In genomic region chr1:169495621-169496020, GRCm38 (mm10) we compare ENCODE assay signal across 8 mouse cellular contexts. TPM values are rescaled to one million over a fixed set of nuclear protein-coding genes. Genes with fewer than 3 reads are reported as not detected.
A peak's percentile ranks its signal among the peaks of the same experiment; 100 is the strongest.
DNase-seq lines count a peak whose midpoint lies in the region; ATAC-seq lines count a peak whose summit lies in the region.
"Had no signal": no experiment of that assay in that cellular context is flagged by ENCODE, and none has a peak within 500 bp of the region (broad histone marks: within the 10 kb centered on the region; RNA-seq: fewer than 3 reads in every experiment).

No protein-coding gene starts in this region.

- peak; percentile 38 for DNase-seq in neural tube, embryonic 10.5 days (ENCODE audit: extremely low spot score, low spot score)
- DNase-seq in brain, adult 2 months (ENCODE audit: low read depth, low spot score): peak; percentile 90
- peak; percentile 52 for DNase-seq in embryonic facial prominence, embryonic 10.5 days (ENCODE audit: low spot score)
- peak; percentile 56 to 66 for DNase-seq in layer of hippocampus, postnatal 36 days

- no peaks in the 10 kb centered on the region for H3K4me1 ChIP-seq in neural tube, embryonic 15.5 days
- H3K4me1 ChIP-seq in embryonic facial prominence, embryonic 10.5 days: no peaks in the 10 kb centered on the region
- no peaks in the 10 kb centered on the region for H3K4me1 ChIP-seq in midbrain, embryonic 13.5 days (replicated peaks)

- no peaks in the 10 kb centered on the region for H3K27me3 ChIP-seq in neural tube, embryonic 15.5 days (replicated peaks)
- H3K27me3 ChIP-seq in embryonic facial prominence, embryonic 10.5 days (replicated peaks; ENCODE audit: low read depth, poor library complexity, severe bottlenecking): no peaks in the 10 kb centered on the region
- no peaks in the 10 kb centered on the region for H3K27me3 ChIP-seq in midbrain, embryonic 13.5 days

- no peak overlapping the region for H3K4me3 ChIP-seq in neural tube, embryonic 15.5 days (replicated peaks)
- H3K4me3 ChIP-seq in embryonic facial prominence, embryonic 10.5 days: no peak overlapping the region
- H3K4me3 ChIP-seq in midbrain, embryonic 13.5 days (replicated peaks): no peak overlapping the region

- H3K27ac ChIP-seq in neural tube, embryonic 15.5 days (replicated peaks): no peak overlapping the region
- no peak overlapping the region for H3K27ac ChIP-seq in embryonic facial prominence, embryonic 10.5 days (replicated peaks)
- H3K27ac ChIP-seq in midbrain, embryonic 13.5 days: no peak overlapping the region
- H3K27ac ChIP-seq: macrophage had no signal

- WGBS in neural tube, embryonic 15.5 days: 66% methylated on average over 8 of the region's 8 CpGs
- WGBS in embryonic facial prominence, embryonic 10.5 days: 81% methylated on average over 8 of the region's 8 CpGs
- WGBS in midbrain, embryonic 13.5 days: 74% methylated on average over 8 of the region's 8 CpGs

- H3K4me2 ChIP-seq in neural tube, embryonic 15.5 days: no peak overlapping the region
- H3K4me2 ChIP-seq in midbrain, embryonic 13.5 days (replicated peaks): no peak overlapping the region

- H3K36me3 ChIP-seq in neural tube, embryonic 15.5 days: no peaks in the 10 kb centered on the region
- peaks cover 52% of the 10 kb centered on the region for H3K36me3 ChIP-seq in embryonic facial prominence, embryonic 10.5 days (replicated peaks)
- peaks cover 9% of the 10 kb centered on the region for H3K36me3 ChIP-seq in midbrain, embryonic 13.5 days

- H3K9me3 ChIP-seq in neural tube, embryonic 15.5 days (replicated peaks): no peaks in the 10 kb centered on the region
- no peaks in the 10 kb centered on the region for H3K9me3 ChIP-seq in embryonic facial prominence, embryonic 10.5 days
- no peaks in the 10 kb centered on the region for H3K9me3 ChIP-seq in midbrain, embryonic 13.5 days

- H3K9ac ChIP-seq in neural tube, embryonic 15.5 days (replicated peaks): no peak overlapping the region
- no peak overlapping the region for H3K9ac ChIP-seq in midbrain, embryonic 13.5 days (replicated peaks)

- no peak for ATAC-seq in neural tube, embryonic 15.5 days (ENCODE audit: low FRiP score)
- 0 out of 2 replicates have a peak, but pooled peaks have one; percentile 56 for ATAC-seq in midbrain, embryonic 13.5 days
- ATAC-seq in activated CD4-positive, CD25-positive, alpha-beta regulatory T cell, adult 4 months: no peak

RNA-seq across cellular contexts. Expression of gene Nuf2, which starts 35.6 kb away (rescaled TPM):
- polyA plus RNA-seq in neural tube, embryonic 15.5 days (2015; fragmentation: Nextera tagmentation; extraction: Ambion mirVana): 9.9 and 19.8 TPM in 2 replicates
- 75.8 and 75.9 TPM in 2 replicates for polyA plus RNA-seq in embryonic facial prominence, embryonic 10.5 days (2016; fragmentation: Nextera tagmentation; extraction: Ambion mirVana)
- 1 to 10 TPM; 4.0 to 4.6 TPM for total RNA-seq in layer of hippocampus, postnatal 36 days (2021)
- 29.8 and 34.1 TPM in 2 replicates for polyA plus RNA-seq in midbrain, embryonic 13.5 days (2015; fragmentation: Nextera tagmentation; extraction: Ambion mirVana)
- 10 to 100 TPM; 16.5 to 18.7 TPM for polyA plus RNA-seq in activated CD4-positive, CD25-positive, alpha-beta regulatory T cell, adult 4 months (2017; shearing (Covaris generic))

Comparison
In these comparisons a context has a peak if more than half of its experiments do, and no peak if none do; other contexts are left out.
1. DNase-seq: peak in every context shown above with its lines; median percentile 90 in brain, adult 2 months; 61 in layer of hippocampus, postnatal 36 days; 52 in embryonic facial prominence, embryonic 10.5 days; 38 in neural tube, embryonic 10.5 days.